Mouse (Mus musculus): ENCODE results near the gene Dock10.

Dock10 gene

DNA sequence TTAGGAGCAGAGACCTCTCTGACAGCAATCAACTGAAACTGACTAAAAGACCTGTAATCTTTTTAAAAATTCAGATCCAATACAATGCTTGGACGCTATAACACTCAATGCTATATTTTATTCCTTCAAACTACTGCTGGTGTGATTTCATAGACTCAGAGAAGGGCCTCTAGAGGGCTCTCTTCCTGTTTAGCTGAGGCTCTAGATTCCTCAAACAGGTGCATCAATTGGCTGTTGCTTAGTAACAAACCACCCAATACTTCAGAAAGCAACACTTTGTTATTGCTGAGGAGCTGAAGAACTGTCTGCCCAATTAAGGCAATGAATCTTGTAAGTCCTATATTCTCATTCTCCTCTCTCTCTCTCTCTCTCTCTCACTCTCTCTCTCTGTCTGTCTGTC is 30.1 kb downstream of the Dock10 start:
- DNase-seq (ENCODE audit: low spot score): no peak

DNA sequence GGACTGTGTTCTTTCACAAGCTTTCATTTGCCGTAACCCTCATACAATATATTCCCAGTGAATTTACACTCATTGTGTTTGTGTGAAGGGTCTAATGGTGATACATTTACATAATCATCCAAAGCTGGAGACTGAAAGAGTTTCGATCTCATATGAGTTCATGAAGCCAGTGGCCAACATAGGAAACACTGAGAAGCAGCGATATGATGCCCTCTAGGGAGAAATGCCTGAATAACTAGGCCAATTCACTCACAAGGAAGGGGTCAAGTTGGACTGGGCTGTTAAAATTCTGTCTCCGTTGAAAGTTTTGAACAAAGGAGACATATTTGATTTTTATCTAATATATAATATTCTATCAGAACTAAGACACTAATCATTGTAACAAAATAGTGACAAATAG is 30.9 kb downstream of the Dock10 start:
- no peak for DNase-seq (ENCODE audit: low spot score)

DNA sequence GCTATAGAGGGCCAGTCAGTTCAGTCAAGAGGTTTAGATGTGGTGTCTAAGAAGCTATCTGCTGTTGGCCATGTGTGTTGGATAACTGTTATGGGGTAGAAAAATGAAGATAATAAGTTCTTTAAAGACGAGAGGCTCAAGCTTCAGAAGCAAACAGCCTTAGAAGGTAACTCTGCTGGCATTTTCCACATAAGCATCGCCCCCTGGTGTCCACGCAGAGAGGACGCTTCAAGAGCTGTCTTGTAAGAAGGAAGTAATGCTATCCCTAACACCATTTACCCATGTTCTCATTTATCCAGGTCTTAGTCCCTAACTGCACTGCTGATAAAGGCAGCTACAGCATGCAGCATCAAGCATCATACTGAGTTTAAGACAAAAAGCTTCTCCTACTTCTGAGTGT is 35.7 kb downstream of the Dock10 start:
- DNase-seq (ENCODE audit: low spot score): peak; percentile 27

DNA sequence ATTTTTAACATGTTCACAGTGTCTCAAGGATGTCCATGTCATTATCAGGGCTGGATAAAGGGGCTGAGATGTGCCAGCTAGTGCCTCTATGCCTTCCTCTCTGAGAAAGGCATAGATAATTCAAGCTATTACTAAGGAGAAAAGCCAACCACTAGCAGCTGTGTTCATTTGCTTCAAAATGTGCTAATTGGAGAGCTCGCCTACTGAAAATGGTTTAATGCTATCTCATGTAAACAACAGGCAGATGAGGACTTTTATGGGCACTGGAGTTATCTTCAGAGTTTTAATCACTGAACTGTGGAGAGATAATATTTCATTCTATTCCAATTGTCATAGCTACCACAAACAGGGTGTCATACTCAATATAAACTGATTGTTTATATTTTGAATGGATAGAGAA is 36.3 kb downstream of the Dock10 start:
- no peak for DNase-seq (ENCODE audit: low spot score)

DNA sequence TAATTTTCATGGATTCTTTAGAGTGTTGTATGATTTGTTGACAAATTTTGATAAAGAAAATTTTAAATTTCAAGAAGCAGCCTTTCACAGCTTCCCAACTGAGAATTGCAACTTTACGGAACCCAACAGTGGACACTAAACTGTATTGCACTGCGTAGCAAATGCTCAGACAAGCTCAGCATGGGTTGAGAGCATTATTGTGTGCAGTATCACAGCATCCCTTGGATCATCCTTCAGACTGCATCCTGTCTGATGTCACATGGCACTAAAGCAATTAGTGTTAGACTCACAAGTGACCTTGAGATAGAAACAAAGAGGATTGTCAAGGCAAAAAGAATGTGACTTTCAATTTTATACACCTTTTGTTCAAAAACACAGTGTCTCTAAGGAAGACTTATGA is 37.1 kb downstream of the Dock10 start:
- no peak for DNase-seq (ENCODE audit: low spot score)

DNA sequence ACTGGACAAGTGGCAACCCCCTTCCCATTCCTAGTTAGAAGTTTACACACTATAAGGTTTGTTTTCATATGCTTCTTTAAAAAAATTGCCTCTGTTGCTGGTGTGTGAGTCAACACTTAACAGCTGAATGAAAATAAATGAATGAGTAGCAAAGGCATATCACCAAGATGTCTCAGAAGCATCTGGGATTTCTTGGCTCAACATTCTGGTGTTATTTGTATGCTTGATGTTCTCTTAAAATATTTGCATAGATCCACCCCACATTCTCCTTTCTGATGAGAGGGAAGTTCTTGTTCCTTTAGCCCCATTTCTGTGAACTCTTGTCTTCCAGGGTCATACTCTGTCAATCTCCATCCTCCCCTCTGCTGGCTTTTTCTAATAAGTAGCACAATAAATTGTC is 38.2 kb downstream of the Dock10 start:
- no peak for DNase-seq (ENCODE audit: low spot score)

DNA sequence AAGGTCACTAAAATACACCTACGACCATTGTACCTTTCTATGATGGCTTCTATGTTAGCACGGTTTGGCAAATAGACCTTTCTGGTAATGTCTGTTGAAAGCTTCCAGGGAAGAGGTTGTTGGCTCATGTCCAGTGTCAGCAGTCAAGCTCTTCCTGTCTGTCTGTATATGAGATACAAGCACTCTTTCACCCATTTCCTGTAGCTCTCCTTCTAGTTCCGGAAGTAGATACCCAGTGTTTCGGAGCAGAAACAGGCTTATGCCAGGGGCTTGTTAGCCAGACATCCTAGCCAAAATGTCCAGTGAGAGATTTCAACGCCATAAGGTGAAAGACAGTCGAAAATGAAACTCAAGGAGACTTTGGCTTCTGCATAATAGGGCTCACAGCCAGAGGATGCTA is 38.9 kb downstream of the Dock10 start:
- DNase-seq (ENCODE audit: low spot score): no peak

DNA sequence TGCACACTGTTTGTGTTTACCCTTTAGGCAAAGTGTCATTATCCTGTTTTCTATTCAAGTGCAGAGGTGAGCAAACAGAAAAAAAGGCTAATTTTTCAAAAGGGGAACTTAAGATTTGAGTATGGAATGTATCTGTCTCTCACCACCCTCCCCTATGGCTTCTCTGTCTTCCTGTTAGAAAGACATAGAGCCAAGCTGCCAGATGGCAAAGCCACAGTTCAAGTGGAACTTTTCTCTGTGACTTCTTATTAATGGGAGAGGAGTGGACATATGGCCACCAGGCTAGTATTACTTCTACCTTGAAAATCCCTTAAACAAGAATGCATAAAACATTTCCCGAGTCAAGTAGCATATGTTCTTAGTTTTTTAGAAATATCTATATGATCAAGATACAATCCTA is 39.7 kb downstream of the Dock10 start:
- DNase-seq (ENCODE audit: low spot score): no peak

DNA sequence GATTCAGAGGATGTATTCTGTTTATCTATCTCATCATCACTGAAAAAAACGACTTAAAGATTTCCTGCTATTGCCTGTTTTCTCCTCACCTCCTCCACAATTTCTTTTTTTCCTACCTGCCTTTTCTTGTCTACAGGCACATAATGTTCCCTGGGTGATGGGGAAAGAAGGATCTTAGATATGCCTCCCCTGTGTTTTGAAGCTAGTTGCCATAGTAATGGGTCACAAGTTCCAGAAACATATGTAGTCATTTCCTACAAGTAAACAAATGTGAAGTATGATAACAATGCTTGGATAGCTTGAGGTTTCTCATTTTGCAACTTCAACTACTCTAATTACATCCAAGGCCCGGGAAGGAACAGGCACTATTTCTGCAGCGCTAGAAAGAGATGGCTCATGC is 42.4 kb downstream of the Dock10 start:
- DNase-seq (ENCODE audit: low spot score): no peak

DNA sequence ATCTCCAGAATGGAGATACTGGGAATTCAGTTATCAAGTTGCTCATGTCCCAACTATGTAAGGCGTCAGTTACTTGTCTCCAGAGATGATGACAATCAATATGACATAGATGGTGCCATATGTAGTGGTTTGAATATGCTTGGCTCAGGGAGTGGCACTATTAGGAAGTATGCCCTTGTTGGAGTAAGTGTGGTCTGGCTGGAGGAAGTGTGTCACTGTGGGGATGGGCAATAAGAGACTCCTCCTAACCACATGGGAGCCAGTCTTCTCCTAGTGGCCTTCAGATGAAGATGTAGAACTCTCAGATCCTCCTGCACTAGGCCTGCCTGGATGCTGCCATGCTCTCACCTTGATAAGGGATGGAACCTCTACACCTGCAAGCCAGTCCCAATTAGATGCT is 44.4 kb downstream of the Dock10 start:
- DNase-seq (ENCODE audit: low spot score): no peak

DNA sequence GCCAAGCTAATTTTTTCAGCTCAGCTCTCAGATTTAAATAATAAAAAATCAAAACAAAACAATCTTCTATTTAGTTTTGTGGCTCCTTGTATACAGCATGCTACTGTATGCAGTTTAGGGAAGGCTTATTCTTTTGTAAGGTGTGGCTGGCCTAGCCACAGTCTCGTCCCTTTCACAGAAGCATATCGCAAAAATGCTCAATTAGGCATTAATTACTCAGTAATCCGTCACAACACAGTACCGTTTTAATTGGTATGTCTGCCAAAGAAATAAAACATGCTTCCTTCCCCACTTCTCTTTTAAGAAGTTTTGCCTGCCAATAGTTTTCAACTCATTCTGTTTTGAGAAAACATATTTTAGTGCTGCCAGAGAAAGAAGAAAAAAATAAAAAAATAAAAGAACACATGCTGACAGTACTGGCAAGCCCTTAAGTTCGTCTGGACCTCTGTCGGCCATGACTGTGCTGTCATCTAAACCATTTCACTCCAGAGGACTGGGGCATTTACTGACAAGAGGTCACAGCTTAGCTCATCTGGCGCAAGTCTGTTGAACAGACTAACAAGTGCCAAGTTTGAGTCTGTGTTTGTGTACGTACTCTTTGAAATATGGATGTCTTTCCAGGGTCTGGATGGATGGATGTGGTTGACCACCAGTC is 47.6 kb downstream of the Dock10 start:
- no peak for DNase-seq (ENCODE audit: low spot score)

DNA sequence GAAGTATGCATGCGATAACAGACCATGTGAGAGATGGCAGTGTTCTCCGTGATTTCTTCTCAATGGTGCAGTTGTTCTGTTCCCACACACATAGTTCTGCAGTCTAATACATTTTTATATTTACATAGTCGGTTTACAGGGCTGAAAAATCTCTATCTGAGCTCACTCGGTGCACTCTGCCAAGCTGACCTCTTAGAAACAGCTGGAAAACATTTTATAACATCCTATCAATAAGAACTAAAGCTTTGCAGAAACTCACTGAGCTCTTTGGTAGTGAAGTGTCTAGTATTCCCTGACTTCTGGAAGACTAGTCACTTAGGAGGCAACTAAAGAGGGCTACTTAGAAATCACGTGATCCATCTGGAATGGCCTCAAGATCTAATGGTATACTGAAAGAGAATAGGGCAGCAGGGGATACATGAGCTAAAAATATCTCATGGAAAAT is 48.2 kb downstream of the Dock10 start:
- no peak for DNase-seq (ENCODE audit: low spot score)

DNA sequence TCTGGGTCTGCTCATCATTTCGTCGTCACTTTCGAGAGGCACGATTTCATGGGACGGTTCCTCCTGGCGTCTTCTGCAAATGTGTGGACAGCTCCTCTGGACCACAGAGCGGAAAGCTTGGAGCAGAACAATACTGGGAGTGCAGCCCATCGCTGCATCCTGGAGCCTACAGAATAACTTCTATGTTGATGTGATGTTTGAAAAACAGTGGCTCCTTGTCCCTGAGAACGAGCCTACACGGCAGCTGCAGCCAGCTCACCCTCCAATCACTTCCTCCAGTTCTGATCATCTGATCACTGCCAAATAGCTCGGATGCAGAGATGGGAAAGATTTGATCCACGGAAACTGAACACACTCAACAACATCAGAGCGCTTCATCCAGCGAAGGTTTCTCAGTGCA is 49.0 kb downstream of the Dock10 start:
- DNase-seq (ENCODE audit: low spot score): no peak

DNA sequence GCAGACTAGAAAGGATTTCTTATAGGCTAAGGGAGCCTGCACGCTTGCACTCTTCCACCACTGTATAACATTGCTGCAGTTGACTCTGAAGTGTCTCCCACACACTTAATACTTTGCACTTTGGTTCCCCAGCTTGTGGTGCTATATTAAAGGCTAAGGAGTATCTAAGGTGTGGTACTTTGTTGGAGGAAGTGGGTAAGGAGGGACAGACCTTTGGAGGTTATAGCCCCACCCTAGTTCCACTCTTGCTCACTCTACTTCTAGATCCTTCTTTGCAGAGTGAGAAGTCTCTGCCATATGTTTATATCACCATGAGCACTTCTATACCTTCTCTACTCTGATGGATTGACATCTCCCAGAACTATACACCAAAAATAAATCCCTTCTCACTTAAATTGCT is 55.0 kb downstream of the Dock10 start:
- DNase-seq (ENCODE audit: low spot score): no peak

DNA sequence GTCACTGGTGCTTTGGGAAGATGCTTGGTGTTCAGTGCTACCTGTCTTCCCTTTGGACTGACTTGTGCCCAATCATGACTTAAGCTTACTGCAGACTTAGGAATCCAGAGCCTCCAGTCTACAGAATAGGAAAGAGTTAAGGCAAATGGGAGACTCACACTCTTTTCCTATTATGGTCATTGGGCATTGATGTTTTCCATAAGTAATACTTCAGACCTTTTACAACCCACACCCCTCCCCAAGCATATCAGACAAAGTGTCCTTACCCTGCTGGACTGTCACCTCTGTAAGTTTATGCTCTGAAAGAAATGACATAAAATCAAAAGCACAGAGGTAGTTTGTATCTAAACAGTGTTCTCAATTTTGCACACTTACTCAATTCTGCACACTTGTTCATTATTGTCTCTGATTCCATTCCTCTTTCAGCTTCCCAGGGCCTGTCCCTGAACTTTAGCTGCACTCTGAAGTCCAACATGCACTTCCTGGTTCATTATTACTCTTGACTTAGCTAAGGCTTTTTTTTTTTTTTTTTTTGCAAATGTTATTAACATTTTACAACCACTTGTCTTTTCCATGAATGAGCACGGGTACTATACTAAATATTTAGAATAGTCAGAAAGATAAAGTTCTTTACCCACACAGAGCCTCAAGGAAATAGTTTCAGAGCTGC is 82.2 kb downstream of the Dock10 start:
- DNase-seq (ENCODE audit: low spot score): no peak

DNA sequence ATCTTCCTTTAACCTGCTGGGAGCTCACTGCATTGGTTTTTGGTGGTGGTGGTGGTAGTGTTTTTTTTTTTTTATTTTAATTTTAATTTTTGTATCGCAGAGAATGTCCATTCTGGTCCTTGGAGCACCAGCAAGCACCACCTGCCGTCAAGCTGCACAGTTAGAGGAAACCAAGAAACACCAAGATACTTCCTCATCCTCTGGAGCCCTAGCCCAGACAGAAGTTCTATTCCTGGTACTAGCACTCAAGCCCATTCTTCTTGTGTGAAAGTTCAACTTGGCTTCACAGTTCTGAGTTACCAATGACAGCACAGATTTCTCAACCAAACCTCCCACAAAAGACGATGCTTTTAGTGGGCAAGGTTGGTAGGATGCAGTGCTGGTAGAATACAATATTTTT is 86.6 kb downstream of the Dock10 start:
- DNase-seq (ENCODE audit: low spot score): no peak

DNA sequence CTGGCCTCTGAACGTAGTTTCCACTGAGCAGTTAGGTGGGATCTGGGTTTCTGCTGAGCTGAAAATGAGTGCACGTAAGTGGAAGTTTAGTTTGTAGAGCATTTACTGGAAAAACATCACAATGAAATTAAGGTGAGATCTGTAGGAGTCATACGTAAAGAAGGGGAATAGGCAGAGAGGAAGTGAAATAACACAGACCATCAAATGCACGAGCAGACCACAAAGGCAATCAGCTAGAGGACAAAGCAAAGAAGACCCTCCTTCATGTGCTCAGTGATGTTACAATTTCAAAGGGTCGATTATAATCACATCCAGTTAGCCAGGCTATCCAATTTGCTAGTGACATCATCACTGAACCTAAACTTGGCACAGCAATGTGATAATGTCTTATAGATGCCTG is 87.3 kb downstream of the Dock10 start:
- DNase-seq (ENCODE audit: low spot score): no peak

DNA sequence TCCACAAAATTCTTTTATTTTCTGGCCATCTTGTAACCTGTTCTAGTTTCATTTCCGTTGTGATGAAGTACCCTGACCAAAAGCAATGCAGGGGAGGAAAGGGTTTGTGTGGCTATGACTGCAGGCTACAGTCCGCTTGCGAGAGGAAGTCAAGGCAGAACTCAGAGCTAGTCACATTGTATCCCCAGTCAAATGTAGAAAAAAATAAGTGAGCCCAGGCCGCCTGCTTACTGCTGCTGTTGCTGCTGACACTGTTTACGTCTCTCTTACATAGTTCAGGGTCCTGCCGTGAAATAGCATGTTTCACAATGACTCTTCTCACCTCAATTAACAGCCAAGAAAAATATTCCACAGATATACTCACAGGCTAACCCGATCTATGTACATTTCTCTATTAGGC is 87.9 kb downstream of the Dock10 start:
- DNase-seq (ENCODE audit: low spot score): no peak

DNA sequence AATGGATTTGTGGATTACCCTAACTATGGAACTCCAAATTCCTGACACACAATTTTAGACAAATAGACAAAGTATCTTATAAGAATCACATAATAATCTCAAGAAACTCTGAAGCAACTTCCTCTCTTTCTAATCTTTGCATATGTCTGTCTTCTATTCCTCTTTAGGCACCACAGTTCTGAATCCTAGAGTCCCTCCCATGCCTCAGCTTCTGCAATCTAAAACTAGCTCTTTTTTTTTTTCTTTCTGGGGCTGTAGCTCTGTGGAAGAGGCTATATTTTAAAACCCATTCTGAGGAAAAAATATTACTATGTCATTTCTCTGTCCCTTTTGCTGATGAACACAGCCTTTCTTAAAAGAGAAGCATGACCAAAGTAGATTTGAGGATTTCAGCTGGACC is 92.6 kb downstream of the Dock10 start:
- no peak for DNase-seq (ENCODE audit: low spot score)

DNA sequence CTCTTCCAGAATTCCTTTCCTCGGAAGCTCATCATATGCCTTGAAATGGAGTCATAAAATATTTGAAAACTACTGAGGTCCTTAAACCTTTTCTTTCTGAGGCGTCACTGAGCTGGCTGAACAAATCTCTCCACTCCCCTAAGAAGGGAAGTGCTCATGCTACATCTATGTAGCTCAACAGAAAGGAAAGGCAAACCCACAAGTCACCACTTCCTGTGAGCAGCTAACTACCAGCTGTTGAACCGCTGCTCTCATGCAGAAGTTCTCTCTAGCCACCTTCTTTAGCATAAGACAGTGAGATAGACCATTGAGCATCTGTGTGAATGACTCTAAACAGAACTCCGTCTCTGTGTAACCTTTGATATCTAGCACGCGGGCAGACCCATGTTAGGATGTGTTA is 93.2 kb downstream of the Dock10 start:
- DNase-seq (ENCODE audit: low spot score): no peak

DNA sequence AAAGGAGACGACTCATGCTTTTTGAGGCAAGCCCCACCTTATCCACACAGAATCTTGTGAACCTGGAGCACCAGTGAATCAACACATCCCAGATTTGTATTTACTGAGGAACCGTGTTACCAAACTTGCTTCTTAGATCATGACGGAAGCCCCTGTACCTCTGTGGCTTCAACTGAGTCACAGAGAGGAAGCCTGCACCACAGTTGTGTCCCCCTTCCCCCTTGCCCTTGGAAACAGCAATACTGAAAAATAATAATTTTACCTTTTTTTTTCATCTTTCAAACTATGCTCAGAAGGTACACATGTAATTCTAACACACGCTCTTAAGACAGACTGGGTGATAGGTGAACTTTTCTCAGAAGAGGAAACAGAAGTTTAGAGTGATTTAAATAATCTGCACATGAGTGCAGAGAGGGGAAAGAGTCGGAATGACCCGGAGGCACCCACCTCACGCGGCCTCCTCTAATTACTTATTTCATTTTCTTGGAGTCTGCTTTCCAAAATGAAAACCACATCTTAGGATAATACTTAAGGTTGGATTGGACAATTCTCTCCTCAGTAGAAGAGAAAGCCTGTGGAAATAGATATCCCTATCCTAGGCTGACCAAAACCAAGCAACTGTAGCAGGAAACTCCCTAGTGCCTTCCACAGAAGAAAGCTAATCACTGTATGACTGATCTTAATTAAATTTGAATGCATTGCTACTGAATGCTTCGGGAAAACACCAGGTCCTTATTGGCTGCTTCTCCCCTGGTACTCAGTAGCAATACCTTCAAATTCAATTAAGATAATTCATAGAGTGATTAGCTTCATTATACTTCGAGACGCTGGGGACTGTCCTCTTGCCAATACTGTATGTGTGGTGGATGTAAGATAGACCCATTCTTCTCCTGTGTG is 96.6 kb downstream of the Dock10 start:
- DNase-seq (ENCODE audit: low spot score): no peak

DNA sequence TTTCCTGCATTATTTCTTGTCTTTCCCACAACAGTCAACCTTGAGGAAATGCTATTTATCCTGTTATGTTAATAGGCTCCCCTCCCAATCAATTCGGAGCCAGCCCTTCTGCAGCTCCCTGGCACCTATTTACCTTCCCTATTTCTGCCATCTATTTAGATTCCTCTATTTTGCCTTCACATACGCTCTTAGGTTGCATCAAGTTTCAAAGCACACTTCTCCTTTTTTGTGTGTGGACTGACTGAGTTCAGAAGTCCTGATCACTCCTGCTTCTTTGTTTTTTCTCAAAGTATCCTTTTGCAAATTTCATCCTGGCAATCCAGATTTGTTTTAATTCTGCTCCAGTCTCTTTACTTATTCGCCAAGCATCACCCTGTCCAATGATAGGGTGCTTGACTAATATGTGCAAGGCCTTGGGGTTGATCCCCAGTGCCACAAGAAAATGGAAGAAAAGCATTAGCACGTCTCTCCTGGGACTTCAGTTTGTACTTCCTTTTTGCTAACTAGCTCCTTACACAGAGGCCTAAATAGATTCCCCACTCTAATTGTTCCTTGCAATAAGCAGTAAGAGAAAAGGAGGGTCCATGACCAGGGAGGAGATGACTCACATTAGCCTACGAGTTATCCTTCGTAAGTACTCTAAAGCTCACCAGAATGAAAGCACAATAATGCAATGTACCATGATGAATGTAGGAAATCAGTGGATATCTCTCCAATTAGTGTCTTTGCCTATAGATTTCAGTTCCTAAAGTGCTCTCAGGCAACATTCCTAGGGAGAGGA is 98.7 kb downstream of the Dock10 start:
- DNase-seq (ENCODE audit: low spot score): no peak

All from urinary bladder, postnatal 25 days (tissue).